Mouse (Mus musculus): Measurements from ENCODE around the gene Vil1. TPM values are rescaled to one million over a fixed set of nuclear protein-coding genes. Genes with fewer than 3 reads are reported as not detected.

Gene Vil1
- polyA plus RNA-seq, 1 experiment: not detected

GRCm38 (mm10) chr1:74384525-74384924 lies 24.7 kb upstream of the Vil1 start:
- H3K27ac ChIP-seq (ENCODE audit: control insufficient read depth, insufficient read depth, low read depth, low read length, poor library complexity): no peak overlapping the region
- H3K4me1 ChIP-seq (ENCODE audit: control insufficient read depth, insufficient read depth, low read length): peaks cover 4% of the 10 kb centered on the region
- 84% methylated on average over 8 of the region's 8 CpGs for WGBS
- no peak for TF ChIP-seq POLR2A (IDR thresholded peaks at IDR 0.05; ENCODE audit: borderline replicate concordance, control insufficient read depth, low read depth, low read length)
- no peak for TF ChIP-seq CTCF (IDR thresholded peaks at IDR 0.05; ENCODE audit: control insufficient read depth, insufficient read depth, low read length)
- H3K4me3 ChIP-seq (replicated peaks; ENCODE audit: control insufficient read depth, low read depth, low read length): no peak overlapping the region

DNA sequence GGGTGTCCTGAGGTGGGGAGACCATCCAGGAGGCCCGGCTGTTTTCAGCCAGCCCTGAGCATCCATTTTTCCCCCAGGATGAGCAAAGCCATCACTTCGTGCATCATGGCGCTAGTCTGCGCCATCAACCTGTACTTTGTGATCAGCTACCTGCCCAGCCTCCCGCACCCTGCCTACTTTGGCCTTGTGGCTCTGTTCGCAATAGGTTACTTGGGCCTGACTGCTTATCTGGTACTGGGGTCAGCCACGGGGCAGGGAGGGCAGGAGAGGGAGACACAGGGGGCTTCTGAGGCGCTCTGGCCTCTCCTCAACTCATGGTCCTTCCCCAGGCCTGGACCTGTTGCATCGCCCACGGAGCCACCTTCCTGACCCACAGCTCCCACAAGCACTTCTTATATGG lies 24.1 kb upstream of the Vil1 start:
- TF ChIP-seq POLR2A (IDR thresholded peaks at IDR 0.05; ENCODE audit: borderline replicate concordance, control insufficient read depth, low read depth, low read length) (no peak), CTCF (IDR thresholded peaks at IDR 0.05; ENCODE audit: control insufficient read depth, insufficient read depth, low read length) (no peak)
- H3K27ac ChIP-seq (ENCODE audit: control insufficient read depth, insufficient read depth, low read depth, low read length, poor library complexity): no peak overlapping the region
- 91% methylated on average over 10 of the region's 10 CpGs for WGBS
- H3K4me3 ChIP-seq (replicated peaks; ENCODE audit: control insufficient read depth, low read depth, low read length): no peak overlapping the region
- H3K4me1 ChIP-seq (ENCODE audit: control insufficient read depth, insufficient read depth, low read length): peaks cover 2% of the 10 kb centered on the region

DNA sequence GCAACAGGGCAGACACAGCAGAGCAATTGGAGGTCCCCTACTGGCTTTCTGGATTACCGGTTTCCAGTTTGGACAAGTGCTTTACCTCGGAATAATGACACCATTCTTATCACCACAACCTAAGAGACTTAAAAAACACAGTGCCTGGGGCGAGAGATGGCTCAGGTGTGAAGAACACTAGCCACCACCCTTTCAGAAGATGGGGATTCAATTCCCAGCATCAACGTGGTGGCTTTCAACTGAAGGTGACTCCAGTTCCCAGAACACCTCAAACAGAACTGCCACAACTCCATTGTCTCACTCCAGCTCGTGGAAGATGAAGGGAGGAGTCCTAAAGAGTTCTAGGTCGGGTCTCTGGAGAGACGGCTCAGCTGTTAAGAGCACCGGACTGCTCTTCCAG lies 23.6 kb upstream of the Vil1 start:
- Histone ChIP-seq H3K4me1 (ENCODE audit: control insufficient read depth, insufficient read depth, low read length) (peaks cover 3% of the 10 kb centered on the region), H3K4me3 (replicated peaks; ENCODE audit: control insufficient read depth, low read depth, low read length) (no peak overlapping the region), H3K27ac (ENCODE audit: control insufficient read depth, insufficient read depth, low read depth, low read length, poor library complexity) (no peak overlapping the region)
- 84% methylated on average over 8 of the region's 8 CpGs for WGBS
- no peak for TF ChIP-seq POLR2A (IDR thresholded peaks at IDR 0.05; ENCODE audit: borderline replicate concordance, control insufficient read depth, low read depth, low read length)

GRCm38 (mm10) chr1:74386363-74386713 lies 22.8 kb upstream of the Vil1 start:
- WGBS: 26% methylated on average over 10 of the region's 10 CpGs
- Histone ChIP-seq H3K4me3 (replicated peaks; ENCODE audit: control insufficient read depth, low read depth, low read length) (peak overlapping the region; percentile 72), H3K27ac (ENCODE audit: control insufficient read depth, insufficient read depth, low read depth, low read length, poor library complexity) (peak overlapping the region; percentile 98), H3K4me1 (ENCODE audit: control insufficient read depth, insufficient read depth, low read length) (peaks cover 3% of the 10 kb centered on the region)
- TF ChIP-seq POLR2A (IDR thresholded peaks at IDR 0.05; ENCODE audit: borderline replicate concordance, control insufficient read depth, low read depth, low read length) (no peak), CTCF (IDR thresholded peaks at IDR 0.05; ENCODE audit: control insufficient read depth, insufficient read depth, low read length) (no peak)

GRCm38 (mm10) chr1:74386714-74387385 lies 22.3 kb upstream of the Vil1 start:
- Histone ChIP-seq H3K27ac (ENCODE audit: control insufficient read depth, insufficient read depth, low read depth, low read length, poor library complexity) (peak overlapping the region; percentile 98), H3K4me3 (replicated peaks; ENCODE audit: control insufficient read depth, low read depth, low read length) (peak overlapping the region; percentile 72), H3K4me1 (ENCODE audit: control insufficient read depth, insufficient read depth, low read length) (peaks cover 2% of the 10 kb centered on the region; the same call in 1 of the 2 replicates)
- WGBS: under 1% methylated on average over 26 of the region's 26 CpGs
- TF ChIP-seq POLR2A (IDR thresholded peaks at IDR 0.05; ENCODE audit: borderline replicate concordance, control insufficient read depth, low read depth, low read length): peak; percentile 44; the same call in 1 of the 2 replicates
- peak; percentile 52; the same call in 1 of the 2 replicates for TF ChIP-seq CTCF (IDR thresholded peaks at IDR 0.05; ENCODE audit: control insufficient read depth, insufficient read depth, low read length)

GRCm38 (mm10) chr1:74387386-74387988 lies 21.7 kb upstream of the Vil1 start:
- Histone ChIP-seq H3K27ac (ENCODE audit: control insufficient read depth, insufficient read depth, low read depth, low read length, poor library complexity) (peak overlapping the region; percentile 98), H3K4me3 (replicated peaks; ENCODE audit: control insufficient read depth, low read depth, low read length) (peak overlapping the region; percentile 72), H3K4me1 (ENCODE audit: control insufficient read depth, insufficient read depth, low read length) (peaks cover 2% of the 10 kb centered on the region; the same call in 1 of the 2 replicates)
- WGBS: 26% methylated on average over 15 of the region's 15 CpGs
- no peak for TF ChIP-seq POLR2A (IDR thresholded peaks at IDR 0.05; ENCODE audit: borderline replicate concordance, control insufficient read depth, low read depth, low read length)
- TF ChIP-seq CTCF (IDR thresholded peaks at IDR 0.05; ENCODE audit: control insufficient read depth, insufficient read depth, low read length): no peak

DNA sequence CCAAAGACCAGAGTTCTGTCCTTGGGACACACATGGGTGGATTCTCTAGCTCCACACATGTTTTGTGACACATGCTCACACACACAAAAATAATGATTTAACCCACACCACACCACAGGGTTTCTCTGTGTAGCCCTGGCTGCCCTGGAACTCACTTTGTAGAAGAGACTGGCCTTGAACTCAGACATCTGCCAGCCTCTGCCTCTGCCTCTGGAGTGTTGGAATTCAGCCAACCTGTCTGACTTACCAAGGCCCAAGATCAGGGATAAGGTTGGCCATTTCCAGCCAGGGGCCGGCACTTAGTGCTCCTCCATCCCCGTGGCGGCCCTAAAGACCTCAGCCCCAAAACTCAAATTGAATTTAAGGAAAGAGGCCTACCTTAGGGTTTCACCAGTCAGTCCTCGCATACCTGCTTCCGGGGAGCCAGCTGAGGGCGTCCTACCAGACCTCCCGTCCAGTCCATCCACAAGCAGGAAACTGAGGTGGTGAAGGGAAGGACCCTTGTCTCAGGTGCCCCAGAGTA lies 20.7 kb upstream of the Vil1 start:
- no peak overlapping the region for H3K4me3 ChIP-seq (replicated peaks; ENCODE audit: control insufficient read depth, low read depth, low read length)
- TF ChIP-seq POLR2A (IDR thresholded peaks at IDR 0.05; ENCODE audit: borderline replicate concordance, control insufficient read depth, low read depth, low read length) (no peak), CTCF (IDR thresholded peaks at IDR 0.05; ENCODE audit: control insufficient read depth, insufficient read depth, low read length) (no peak)
- 81% methylated on average over 7 of the region's 7 CpGs for WGBS
- peaks cover 2% of the 10 kb centered on the region; the same call in 1 of the 2 replicates for H3K4me1 ChIP-seq (ENCODE audit: control insufficient read depth, insufficient read depth, low read length)
- no peak overlapping the region for H3K27ac ChIP-seq (ENCODE audit: control insufficient read depth, insufficient read depth, low read depth, low read length, poor library complexity)

DNA sequence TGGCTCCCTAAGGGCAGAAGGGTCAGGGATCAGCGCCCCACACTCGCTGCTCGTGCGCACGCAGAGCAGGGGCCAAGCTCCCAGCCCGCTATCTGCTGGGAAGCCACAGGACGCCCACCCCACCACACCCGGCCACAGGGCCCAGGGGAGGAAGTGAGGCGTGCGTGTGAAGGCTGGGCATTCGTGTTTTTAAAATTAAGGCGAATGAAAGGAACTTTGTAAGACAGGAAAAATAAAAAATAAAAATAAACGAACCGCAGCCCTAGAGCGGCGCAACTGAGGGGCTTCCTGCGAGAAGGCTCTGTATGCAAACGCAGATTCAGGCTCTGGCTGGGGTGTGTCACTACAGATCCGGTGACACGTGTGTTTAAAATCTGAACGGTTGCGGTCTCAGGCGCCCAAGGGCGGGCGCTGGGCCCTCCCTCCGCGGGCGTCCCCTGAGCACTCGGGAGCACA lies 19.3 kb upstream of the Vil1 start:
- Histone ChIP-seq H3K4me3 (replicated peaks; ENCODE audit: control insufficient read depth, low read depth, low read length) (no peak overlapping the region), H3K4me1 (ENCODE audit: control insufficient read depth, insufficient read depth, low read length) (peaks cover 2% of the 10 kb centered on the region; the same call in 1 of the 2 replicates), H3K27ac (ENCODE audit: control insufficient read depth, insufficient read depth, low read depth, low read length, poor library complexity) (peak overlapping the region; percentile 44)
- TF ChIP-seq CTCF (IDR thresholded peaks at IDR 0.05; ENCODE audit: control insufficient read depth, insufficient read depth, low read length) (no peak), POLR2A (IDR thresholded peaks at IDR 0.05; ENCODE audit: borderline replicate concordance, control insufficient read depth, low read depth, low read length) (no peak; the same call in 1 of the 2 replicates)
- under 1% methylated on average over 29 of the region's 29 CpGs for WGBS
